Mouse (Mus musculus): ENCODE results near the gene Ptpn11. TPM values are rescaled to one million over a fixed set of nuclear protein-coding genes. Genes with fewer than 3 reads are reported as not detected.

Ptpn11 gene
- polyA plus RNA-seq, 1 experiment from 2014 or later: 21.1 TPM

Other genes starting within 250 kb of the Ptpn11 start
- gene Rph3a, start 181.3 kb downstream of the Ptpn11 start, polyA plus RNA-seq (2015; fragmentation: Nextera tagmentation; extraction: Ambion mirVana): 0.19 TPM in 1 of 2 replicates, not detected in the other
- gene Rpl6, start 13.1 kb upstream of the Ptpn11 start, polyA plus RNA-seq (2015; fragmentation: Nextera tagmentation; extraction: Ambion mirVana): 610 and 617 TPM in 2 replicates
- gene Hectd4, start 28.8 kb upstream of the Ptpn11 start, polyA plus RNA-seq (2015; fragmentation: Nextera tagmentation; extraction: Ambion mirVana): 5.5 and 5.7 TPM in 2 replicates
- gene Trafd1, start 194.2 kb upstream of the Ptpn11 start, polyA plus RNA-seq (2015; fragmentation: Nextera tagmentation; extraction: Ambion mirVana): 81.8 and 93.6 TPM in 2 replicates
- 39.4 and 40.6 TPM in 2 replicates for gene Naa25, start 206.5 kb upstream of the Ptpn11 start, polyA plus RNA-seq (2015; fragmentation: Nextera tagmentation; extraction: Ambion mirVana)

Data from embryonic facial prominence, embryonic 15.5 days (tissue).